Mouse (Mus musculus): ENCODE results near the gene Stub1.

DNA sequence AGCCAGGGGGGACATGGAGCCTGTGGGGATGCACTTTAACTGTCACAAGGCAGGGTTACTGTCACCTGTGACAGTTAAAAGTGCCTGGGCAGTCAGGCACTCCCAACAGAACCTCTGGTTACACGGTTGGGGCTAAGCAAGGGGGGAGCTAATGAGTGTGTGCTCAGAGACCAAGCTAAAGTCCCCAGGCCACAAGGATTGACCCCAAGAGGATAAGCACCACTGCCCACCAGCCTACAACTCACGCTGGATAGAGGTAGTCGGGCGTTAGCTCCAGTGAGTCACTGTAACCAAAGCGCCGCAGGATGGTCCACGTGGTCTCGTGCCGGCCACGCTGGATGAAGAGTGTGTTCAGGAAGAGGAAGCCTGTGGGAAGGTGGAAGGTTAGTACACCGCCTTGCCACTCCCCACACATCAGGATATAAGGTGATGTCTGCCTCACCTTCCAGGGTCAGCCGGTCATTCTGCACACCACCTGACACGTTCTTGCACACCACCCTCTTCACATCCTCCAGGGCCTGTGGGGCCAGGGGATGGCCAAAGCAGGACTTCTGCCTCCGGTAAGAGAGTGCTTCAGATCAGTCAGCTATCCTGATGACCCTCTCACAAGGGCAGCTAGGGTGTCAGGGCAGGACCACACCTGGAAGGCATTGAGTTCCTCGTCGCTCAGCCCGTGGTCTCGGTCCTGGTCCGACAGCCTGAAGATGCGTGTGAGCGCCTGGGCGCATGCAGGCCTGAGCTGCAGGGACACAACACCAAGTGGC is 8.1 kb upstream of the Stub1 start, which contains the start of gene Gm20683:
- no peak for TF ChIP-seq CTCF (conservative IDR thresholded peaks at IDR 0.05; ENCODE audit: low read length)
- no peak for TF ChIP-seq POU5F1 (IDR thresholded peaks at IDR 0.05; ENCODE audit: borderline replicate concordance, low read length)
- no peak for TF ChIP-seq NANOG (IDR thresholded peaks at IDR 0.05; ENCODE audit: borderline replicate concordance, low read length)
